Mouse (Mus musculus): ENCODE measurements around the gene Ankrd13b. TPM values are rescaled to one million over a fixed set of nuclear protein-coding genes. Genes with fewer than 3 reads are reported as not detected.
A peak's percentile ranks its signal among the peaks of the same experiment; 100 is the strongest.

Ankrd13b gene
- total RNA-seq, 2 experiments from 2014 or later = 149 to 152 TPM

GRCm38 (mm10) chr11:77468397-77468796 lies 21.1 kb downstream of the Ankrd13b start:
- intact Hi-C loops (cut with DNase I) = loop anchor here (10.0 kb wide), 1 partner anchor 374 kb away; no protein-coding TSS in a partner anchor

GRCm38 (mm10) chr11:77467784-77468183 lies 21.7 kb downstream of the Ankrd13b start:
- DNase-seq (ENCODE audit: extremely low spot score in 1 of 2, low spot score in 2 of 2) = peak in 1 of 2 experiments; percentile 88
- intact Hi-C loops (cut with DNase I) = loop anchor here (10.0 kb wide), 1 partner anchor 373 kb away; no protein-coding TSS in a partner anchor

More at GRCm38 (mm10) chr11:77468397-77468796, 21.1 kb downstream of the Ankrd13b start:
- no peak for DNase-seq (ENCODE audit: extremely low spot score in 1 of 2, low spot score in 2 of 2)

- intact Hi-C loops (cut with DNase I) = loop anchor here (10.0 kb wide), 1 partner anchor 372 kb away; no protein-coding TSS in a partner anchor
- peak in 1 of 2 experiments; percentile 85 for DNase-seq (ENCODE audit: extremely low spot score in 1 of 2, low spot score in 2 of 2)
These were observed 22.3 kb downstream of the Ankrd13b start for GRCm38 (mm10) chr11:77467157-77467556.

- DNase-seq (ENCODE audit: extremely low spot score in 1 of 2, low spot score in 2 of 2) = no peak
- intact Hi-C loops (cut with DNase I) = loop anchor here (10.0 kb wide), 1 partner anchor 372 kb away; no protein-coding TSS in a partner anchor
These were observed 22.9 kb downstream of the Ankrd13b start for GRCm38 (mm10) chr11:77466544-77466943.

GRCm38 (mm10) chr11:77465111-77465510 lies 24.4 kb downstream of the Ankrd13b start:
- intact Hi-C loops (cut with DNase I) = loop anchor here (10.0 kb wide), 1 partner anchor 370 kb away; no protein-coding TSS in a partner anchor
- DNase-seq (ENCODE audit: extremely low spot score in 1 of 2, low spot score in 2 of 2) = no peak

GRCm38 (mm10) chr11:77464684-77465083 lies 24.8 kb downstream of the Ankrd13b start:
- intact Hi-C loops (cut with DNase I) = loop anchor here (10.0 kb wide), 1 partner anchor 370 kb away; no protein-coding TSS in a partner anchor

GRCm38 (mm10) chr11:77463786-77464185 lies 25.7 kb downstream of the Ankrd13b start:
- intact Hi-C loops (cut with DNase I) = loop anchor here (10.0 kb wide), 1 partner anchor 369 kb away; no protein-coding TSS in a partner anchor

More at GRCm38 (mm10) chr11:77464684-77465083, 24.8 kb downstream of the Ankrd13b start:
- DNase-seq (ENCODE audit: extremely low spot score in 1 of 2, low spot score in 2 of 2) = peak in 1 of 2 experiments; percentile 60

GRCm38 (mm10) chr11:77463101-77463445 lies 26.4 kb downstream of the Ankrd13b start:
- intact Hi-C loops (cut with DNase I) = loop anchor here (10.0 kb wide), 1 partner anchor 368 kb away; no protein-coding TSS in a partner anchor
- DNase-seq (ENCODE audit: extremely low spot score in 1 of 2, low spot score in 2 of 2) = no peak

More at GRCm38 (mm10) chr11:77463786-77464185, 25.7 kb downstream of the Ankrd13b start:
- DNase-seq (ENCODE audit: extremely low spot score in 1 of 2, low spot score in 2 of 2) = no peak

- intact Hi-C loops (cut with DNase I) = loop anchor here (10.0 kb wide), 1 partner anchor 368 kb away; no protein-coding TSS in a partner anchor
- DNase-seq (ENCODE audit: extremely low spot score in 1 of 2, low spot score in 2 of 2) = peak in 1 of 2 experiments; percentile 83
These were observed 27.0 kb downstream of the Ankrd13b start, which contains the start of gene Coro6 for GRCm38 (mm10) chr11:77462283-77463100. Gene Coro6, plus strand, starts transcription at chr11:77462411.

- DNase-seq (ENCODE audit: extremely low spot score in 1 of 2, low spot score in 2 of 2) = no peak
- intact Hi-C loops (cut with DNase I) = loop anchor here (10.0 kb wide), 1 partner anchor 367 kb away; no protein-coding TSS in a partner anchor
These were observed 27.6 kb downstream of the Ankrd13b start for GRCm38 (mm10) chr11:77461856-77462255.

- DNase-seq (ENCODE audit: extremely low spot score in 1 of 2, low spot score in 2 of 2) = no peak
- intact Hi-C loops (cut with DNase I) = no loop called here
These were observed 32.6 kb downstream of the Ankrd13b start for GRCm38 (mm10) chr11:77456866-77457265.

GRCm38 (mm10) chr11:77455770-77456510 lies 33.5 kb downstream of the Ankrd13b start:
- intact Hi-C loops (cut with DNase I) = no loop called here
- no peak for DNase-seq (ENCODE audit: extremely low spot score in 1 of 2, low spot score in 2 of 2)

GRCm38 (mm10) chr11:77453388-77453787 lies 36.1 kb downstream of the Ankrd13b start:
- DNase-seq (ENCODE audit: extremely low spot score in 1 of 2, low spot score in 2 of 2) = no peak
- intact Hi-C loops (cut with DNase I) = no loop called here

GRCm38 (mm10) chr11:77451670-77452069 lies 37.8 kb downstream of the Ankrd13b start:
- intact Hi-C loops (cut with DNase I) = no loop called here

GRCm38 (mm10) chr11:77449224-77449623 lies 40.3 kb downstream of the Ankrd13b start:
- intact Hi-C loops (cut with DNase I) = loop anchor here (5.0 kb wide), 1 partner anchor 132 kb away; no protein-coding TSS in a partner anchor
- no peak for DNase-seq (ENCODE audit: extremely low spot score in 1 of 2, low spot score in 2 of 2)

More at GRCm38 (mm10) chr11:77451670-77452069, 37.8 kb downstream of the Ankrd13b start:
- no peak for DNase-seq (ENCODE audit: extremely low spot score in 1 of 2, low spot score in 2 of 2)

GRCm38 (mm10) chr11:77446628-77447041 lies 42.8 kb downstream of the Ankrd13b start:
- peak in 1 of 2 experiments; percentile 33 for DNase-seq (ENCODE audit: extremely low spot score in 1 of 2, low spot score in 2 of 2)
- intact Hi-C loops (cut with DNase I) = loop anchor here (5.0 kb wide), 1 partner anchor 129 kb away; no protein-coding TSS in a partner anchor

GRCm38 (mm10) chr11:77444939-77445338 lies 44.5 kb downstream of the Ankrd13b start:
- intact Hi-C loops (cut with DNase I) = loop anchor here (5.0 kb wide), 2 partner anchors 128 to 228 kb away; partner anchors contain the start of gene Ssh2
- DNase-seq (ENCODE audit: extremely low spot score in 1 of 2, low spot score in 2 of 2) = no peak
